Mouse (Mus musculus) cerebellum, postnatal 4 days (tissue): ENCODE results near the gene Fgfr2.

ENCODE experiments used
- DNase-seq, 2 experiments: peaks; one replicate each; pipeline ENCODE4 v3.0.0; 2022; ENCODE audit warnings: low spot score in 2 of 2, mixed read lengths in 1 of 2

Gene Fgfr2

DNA sequence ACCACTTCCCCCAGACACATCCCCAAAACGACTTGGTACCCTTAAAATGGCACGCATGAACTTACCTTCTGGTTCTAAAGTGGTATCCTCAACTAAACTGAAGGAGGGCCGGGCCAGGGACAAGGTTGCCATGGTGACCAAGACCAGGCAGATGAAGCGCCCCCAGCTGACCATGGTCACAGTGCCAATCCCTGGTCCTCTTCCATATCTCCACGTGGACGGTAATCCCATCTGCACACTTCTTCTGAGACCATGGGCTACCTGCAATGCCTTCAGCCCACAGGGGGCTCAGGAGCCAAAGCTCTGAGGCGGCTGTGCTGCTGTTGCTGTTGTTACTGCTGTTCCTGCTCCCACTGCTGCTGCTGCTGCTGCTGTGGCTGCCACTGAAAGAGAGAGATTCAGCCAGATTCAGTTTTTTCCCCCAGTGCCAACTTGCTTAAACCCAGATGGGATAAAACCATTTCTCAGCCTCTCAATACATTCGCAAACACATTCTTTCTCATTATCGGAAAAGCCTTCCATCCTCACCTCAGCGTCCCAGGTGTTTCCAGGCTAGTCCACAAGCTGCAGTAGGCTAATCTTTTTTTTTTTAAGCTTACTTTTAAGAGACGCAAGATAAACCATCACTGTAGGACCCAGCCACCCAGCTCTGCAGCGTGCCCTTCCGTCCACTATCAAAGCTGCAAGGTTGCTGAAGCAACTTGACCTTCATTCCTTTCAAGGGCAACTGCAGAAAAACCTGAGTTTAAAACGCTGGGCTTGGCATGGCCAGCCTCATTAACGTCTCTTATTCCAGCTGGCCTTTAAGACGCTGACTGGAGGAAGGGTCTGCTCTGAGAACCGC lies 2861.2 kb downstream of the Fgfr2 start:
- DNase-seq: peak in 1 of 2 experiments; percentile 55

DNA sequence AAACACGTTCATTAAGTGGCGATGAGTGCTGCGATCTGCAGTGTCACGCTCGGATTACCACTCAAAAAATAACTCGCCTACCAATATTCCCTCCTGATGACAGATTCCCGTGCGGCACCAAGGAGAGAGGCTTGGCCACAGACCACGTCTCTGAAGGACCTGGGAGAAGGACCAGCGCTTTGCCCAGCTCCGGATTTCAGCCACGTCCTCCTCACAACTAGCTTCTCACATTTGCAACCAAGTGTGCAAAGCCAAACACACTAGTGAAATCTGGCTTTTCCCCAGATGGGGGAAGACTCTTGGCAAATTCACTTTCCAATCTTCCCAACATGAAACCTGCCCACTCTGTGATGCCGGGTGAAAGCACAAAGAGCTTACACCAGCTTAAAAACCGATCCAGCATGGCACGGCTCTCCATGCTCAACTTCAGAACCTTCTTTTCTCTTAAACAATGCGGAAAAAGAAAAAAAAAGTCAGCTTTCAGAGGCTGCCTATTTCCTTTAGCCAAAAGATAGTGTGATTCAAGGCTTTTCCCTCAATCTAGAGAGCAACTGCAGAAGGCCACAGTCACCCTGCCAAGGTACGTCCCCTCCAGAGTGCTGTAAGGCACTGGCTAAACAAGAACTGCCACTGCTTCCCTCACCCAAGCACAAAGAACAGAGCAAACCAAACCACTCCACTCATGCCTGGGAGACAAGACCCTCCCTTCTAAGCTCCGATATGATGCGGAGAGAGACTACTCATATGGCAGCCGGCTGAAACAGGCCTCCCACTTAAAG lies 2862.1 kb downstream of the Fgfr2 start:
- DNase-seq: no peak

DNA sequence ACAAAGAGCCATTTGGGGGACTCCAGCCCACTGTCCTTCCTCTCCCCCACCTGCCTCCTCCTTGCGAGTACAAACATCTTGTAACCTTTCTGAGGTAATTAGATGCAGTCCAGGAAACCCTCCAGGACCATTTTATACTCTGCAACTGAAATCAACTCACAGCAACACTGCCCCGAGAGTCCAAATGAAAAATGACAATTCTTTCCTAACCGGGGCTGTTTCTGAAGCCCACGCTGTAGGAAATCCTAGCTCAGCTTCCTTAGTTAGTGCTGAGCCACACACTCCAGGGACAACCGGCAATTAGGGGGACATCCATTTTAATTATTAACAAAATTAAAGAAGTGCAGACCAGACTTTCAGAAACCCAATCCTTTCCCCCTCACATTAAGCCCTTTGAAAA lies 2863.1 kb downstream of the Fgfr2 start:
- no peak for DNase-seq

GRCm38 (mm10) chr7:130258704-130259295 lies 2864.3 kb downstream of the Fgfr2 start:
- DNase-seq: no peak

- DNase-seq: no peak
Measured at GRCm38 (mm10) chr7:130257991-130258703, 2865.0 kb downstream of the Fgfr2 start.

GRCm38 (mm10) chr7:130253264-130253663 lies 2869.9 kb downstream of the Fgfr2 start:
- DNase-seq: no peak

- DNase-seq: no peak
Measured at GRCm38 (mm10) chr7:130251936-130252523, 2871.1 kb downstream of the Fgfr2 start.

- DNase-seq: no peak
Measured at GRCm38 (mm10) chr7:130250994-130251393, 2872.2 kb downstream of the Fgfr2 start.

DNA sequence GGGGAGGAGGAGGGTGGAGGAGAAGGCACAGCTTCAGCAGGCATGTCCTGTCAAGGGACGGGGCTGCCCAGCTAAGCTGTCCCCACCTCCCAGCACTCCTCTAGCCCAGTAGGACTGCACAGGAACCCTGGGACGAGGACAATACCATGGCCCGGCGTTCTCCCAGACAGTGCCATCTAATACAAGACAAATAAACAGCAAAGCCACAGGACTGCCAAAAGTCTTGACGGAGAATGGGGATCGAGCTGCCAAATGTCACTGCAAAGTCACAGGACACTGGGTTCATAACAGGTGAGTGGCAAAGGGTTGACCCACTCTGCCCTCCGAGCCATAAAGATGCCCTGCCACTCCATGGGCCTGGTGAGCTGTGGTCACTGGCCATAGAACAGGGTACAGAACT lies 2874.7 kb downstream of the Fgfr2 start:
- no peak for DNase-seq

DNA sequence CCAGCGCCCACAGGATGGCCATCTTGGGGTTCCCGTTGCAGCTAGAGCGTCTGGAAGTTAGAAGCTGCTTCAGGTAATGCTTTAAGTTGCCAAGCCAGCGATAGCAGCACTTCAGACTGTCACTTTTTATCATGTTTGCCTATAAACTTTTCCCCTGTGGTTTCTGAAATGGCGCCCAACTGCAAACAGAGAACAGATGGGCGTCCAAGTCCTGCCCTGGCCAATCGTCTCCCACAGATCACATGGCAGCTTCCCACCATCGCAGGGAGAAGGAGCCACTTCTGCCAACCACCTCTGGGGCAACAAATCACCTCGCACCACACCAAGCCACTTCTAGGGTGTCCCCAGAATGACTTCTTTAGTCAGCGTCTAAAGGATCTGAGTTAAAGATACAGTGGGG lies 2875.3 kb downstream of the Fgfr2 start:
- DNase-seq: no peak

- DNase-seq: no peak
Measured at GRCm38 (mm10) chr7:130246483-130246882, 2876.7 kb downstream of the Fgfr2 start.

GRCm38 (mm10) chr7:130244545-130244944 lies 2878.6 kb downstream of the Fgfr2 start:
- no peak for DNase-seq

DNA sequence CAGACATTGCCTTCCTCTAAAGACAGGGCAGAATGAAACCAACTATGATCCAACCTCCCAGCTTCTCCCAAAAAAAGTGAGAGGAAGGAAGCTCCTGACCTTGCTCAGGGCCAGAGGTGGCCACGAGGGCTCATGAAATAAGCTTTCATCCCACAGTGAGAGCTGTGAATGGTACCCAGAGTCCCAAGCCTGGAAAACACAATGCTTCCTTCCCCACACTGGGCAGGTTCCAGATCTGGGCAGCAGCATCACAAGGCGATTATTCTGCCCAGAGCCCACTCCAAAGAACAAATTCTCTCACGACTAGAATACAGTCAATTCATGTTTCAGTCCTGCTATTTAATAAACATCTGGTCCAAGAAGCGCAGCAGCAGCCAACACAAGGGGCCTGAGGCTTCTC lies 2879.3 kb downstream of the Fgfr2 start:
- no peak for DNase-seq

DNA sequence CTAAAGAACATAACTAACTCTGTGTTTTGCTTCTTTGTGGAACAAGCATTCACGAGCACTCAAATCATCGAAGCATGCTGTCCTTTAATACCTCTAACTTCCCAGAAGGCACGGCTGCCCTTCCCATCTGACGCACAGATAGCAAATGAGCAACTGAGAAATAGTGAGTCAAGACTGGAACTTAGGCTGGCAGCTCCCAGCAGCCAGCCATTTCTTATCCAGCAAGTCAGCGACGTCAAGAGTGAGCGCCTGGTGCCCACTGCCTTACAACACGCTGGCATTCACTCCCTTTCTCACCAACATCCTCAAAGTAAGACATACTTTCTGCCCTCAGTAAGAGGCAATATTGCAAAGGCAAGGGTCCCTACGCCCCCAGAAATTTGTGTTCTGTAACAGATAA lies 2883.0 kb downstream of the Fgfr2 start:
- DNase-seq: no peak

DNA sequence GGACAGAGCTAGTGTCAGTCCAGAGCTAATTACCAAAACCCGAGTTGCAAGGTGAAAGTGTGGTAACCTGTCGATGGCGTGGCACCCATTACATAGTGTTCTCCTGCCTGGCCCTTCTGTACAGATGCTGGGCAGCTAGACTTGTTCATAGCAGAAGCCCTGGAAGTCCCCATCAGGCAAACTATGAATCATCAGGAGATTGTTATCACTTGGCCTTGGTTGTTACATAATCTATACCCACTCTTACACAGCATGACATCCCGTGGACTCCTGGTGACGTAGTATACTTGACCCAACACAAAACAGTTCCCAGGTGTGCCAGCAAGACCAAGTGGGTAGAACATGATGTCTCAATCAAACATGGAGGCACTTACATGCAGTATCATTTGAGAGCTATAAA lies 2885.9 kb downstream of the Fgfr2 start:
- no peak for DNase-seq

DNA sequence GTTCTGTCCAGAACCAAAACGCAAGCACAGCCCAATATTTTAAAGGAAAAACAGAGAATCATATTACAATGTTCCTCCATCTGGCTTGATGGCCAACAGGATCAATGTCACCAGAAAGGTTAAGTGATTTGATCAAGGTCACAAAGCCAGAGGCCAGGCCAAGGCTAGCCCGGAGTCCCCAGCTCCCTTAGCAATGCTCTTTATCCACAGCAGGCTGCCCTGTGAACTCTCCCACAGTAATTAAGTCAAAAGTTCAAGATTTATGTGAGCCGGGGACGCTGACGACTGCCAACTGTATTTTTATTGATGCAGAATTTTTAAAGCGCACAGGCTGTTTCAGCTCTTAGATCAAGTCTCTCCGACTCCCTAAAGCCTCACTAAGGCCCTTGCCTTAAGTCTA lies 2889.4 kb downstream of the Fgfr2 start:
- DNase-seq: no peak

DNA sequence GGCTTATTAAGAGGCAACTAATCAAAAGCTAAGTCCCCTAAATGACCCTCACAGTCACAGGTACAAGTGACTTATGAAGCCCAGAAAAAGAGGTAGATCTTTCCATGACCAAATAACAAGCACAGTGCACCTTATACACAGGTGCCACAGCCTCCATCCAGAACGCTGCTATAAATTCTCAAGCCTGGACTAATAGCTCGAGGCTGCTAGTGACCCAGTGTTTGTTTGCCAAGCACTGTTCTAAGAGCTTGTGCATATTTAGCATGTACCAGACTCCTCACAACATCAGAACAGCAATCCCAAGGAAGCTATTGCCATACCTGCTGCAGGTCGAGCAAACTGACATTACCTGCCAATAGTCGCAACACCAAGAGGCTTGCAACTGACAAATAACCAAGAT lies 2893.1 kb downstream of the Fgfr2 start:
- DNase-seq: no peak

DNA sequence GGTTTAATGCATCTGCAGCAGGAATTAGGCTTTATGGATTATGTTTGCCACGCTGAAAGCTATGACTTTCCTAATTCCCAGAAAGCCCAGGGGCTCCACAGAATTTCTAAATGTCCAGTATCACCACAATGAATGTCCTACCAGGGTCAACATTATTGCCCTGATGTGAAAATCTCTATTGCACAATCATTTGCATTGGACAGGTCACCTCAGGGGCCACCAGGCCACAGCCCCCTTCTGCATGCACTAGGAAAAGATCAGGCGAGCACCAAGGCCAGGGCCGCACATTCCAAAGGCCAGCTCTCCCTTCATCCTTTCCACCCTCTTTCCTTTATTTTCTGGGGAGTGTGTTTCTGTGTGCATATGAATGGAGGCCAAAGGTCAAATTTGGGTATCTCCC lies 2897.9 kb downstream of the Fgfr2 start:
- no peak for DNase-seq

DNA sequence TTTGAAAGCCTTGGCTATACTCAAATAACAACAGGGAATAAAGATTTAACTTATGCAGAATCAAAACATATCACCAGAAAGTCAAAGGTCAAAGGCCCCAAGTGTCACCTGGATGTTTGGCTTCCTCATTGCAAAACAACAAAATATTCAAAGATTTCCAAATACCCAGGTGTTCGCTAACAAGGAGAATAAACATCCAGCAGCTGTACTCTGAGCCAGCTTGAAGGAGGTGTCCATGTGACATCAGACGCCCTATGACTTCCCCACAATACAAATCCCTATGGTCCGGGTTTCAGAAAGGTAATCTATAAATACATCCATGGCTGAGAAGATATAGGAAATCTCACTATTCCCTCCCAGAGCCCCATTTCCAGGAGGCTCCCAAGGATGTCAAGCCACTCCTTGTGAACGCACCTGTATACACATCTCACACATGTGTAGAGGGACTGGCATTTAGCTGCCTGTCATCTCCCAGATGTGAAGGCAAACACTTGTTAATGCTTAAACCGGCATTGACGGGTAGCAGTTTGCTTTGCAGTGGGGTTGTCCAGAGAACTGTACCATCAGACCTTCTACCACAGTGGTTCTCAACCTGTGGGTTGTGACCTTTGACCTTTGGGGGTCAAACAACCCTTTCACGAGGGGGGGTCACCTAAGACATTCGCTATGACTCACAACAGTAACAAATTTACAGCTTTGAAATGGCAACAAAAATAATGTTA lies 2900.4 kb downstream of the Fgfr2 start:
- DNase-seq: no peak

GRCm38 (mm10) chr7:130221661-130222387 lies 2901.3 kb downstream of the Fgfr2 start:
- DNase-seq: no peak
